Mouse (Mus musculus): ENCODE results near the gene Ncapd2. TPM values are rescaled to one million over a fixed set of nuclear protein-coding genes. Genes with fewer than 3 reads are reported as not detected.

The Ncapd2 gene
- polyA plus RNA-seq, 1 experiment from 2014 or later = 167 TPM

- Histone ChIP-seq H3K36me3 (ENCODE audit: insufficient read depth) (peaks cover 64% of the 10 kb centered on the region), H3K4me3 (ENCODE audit: low read depth, low read length) (no peak overlapping the region), H3K27ac (ENCODE audit: low read depth) (no peak overlapping the region), H3K4me2 (no peak overlapping the region), H3K9me3 (ENCODE audit: low read depth, low read length) (no peaks in the 10 kb centered on the region), H3K4me1 (ENCODE audit: insufficient read depth) (0 out of 2 replicates have a peak, but pooled peaks cover 10% of the 10 kb centered on the region), H3K27me3 (ENCODE audit: insufficient read depth, low read length) (no peaks in the 10 kb centered on the region), H3K9ac (no peak overlapping the region)
- TF ChIP-seq CTCF (IDR thresholded peaks at IDR 0.05; ENCODE audit: low read depth) = no peak
- ATAC-seq (ENCODE audit: insufficient read depth) (no peak), DNase-seq (no peak)
- WGBS = 71% methylated on average over 3 of the region's 3 CpGs
Observed at GRCm38 (mm10) chr6:125143128-125143527, 48.4 kb downstream of the Ncapd2 start.

DNA sequence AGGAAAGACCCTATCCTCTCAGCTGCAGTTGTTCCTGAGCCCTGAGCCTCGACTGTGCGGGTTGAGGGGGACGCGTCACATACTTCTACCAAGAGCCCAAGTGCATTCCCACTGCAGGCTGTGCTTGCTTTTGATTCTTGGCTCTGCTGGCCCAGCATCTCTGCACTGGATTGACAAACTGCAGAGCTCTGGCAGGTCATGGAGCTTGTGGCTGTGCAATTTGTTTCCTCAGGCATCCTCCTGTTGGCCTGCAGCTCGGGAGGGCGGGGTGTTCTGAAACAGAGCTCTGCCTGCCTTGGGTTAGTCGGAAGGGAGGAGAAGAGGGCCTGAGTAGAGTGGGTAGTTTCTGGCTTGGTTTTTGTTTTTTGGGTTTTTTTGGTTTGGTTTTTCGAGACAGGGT is 49.1 kb downstream of the Ncapd2 start:
- ATAC-seq (ENCODE audit: insufficient read depth) (no peak), DNase-seq (no peak)
- TF ChIP-seq CTCF (IDR thresholded peaks at IDR 0.05; ENCODE audit: low read depth) = no peak
- no peaks in the 10 kb centered on the region for H3K9me3 ChIP-seq (ENCODE audit: low read depth, low read length)
- 85% methylated on average over 8 of the region's 8 CpGs for WGBS
- no peak overlapping the region for H3K27ac ChIP-seq (ENCODE audit: low read depth)
- no peak overlapping the region for H3K4me2 ChIP-seq
- H3K9ac ChIP-seq = no peak overlapping the region
- H3K27me3 ChIP-seq (ENCODE audit: insufficient read depth, low read length) = no peaks in the 10 kb centered on the region
- no peak overlapping the region for H3K4me3 ChIP-seq (ENCODE audit: low read depth, low read length)
- H3K4me1 ChIP-seq (ENCODE audit: insufficient read depth) = 0 out of 2 replicates have a peak, but pooled peaks cover 10% of the 10 kb centered on the region
- H3K36me3 ChIP-seq (ENCODE audit: insufficient read depth) = peaks cover 70% of the 10 kb centered on the region

GRCm38 (mm10) chr6:125139747-125140146 is 51.8 kb downstream of the Ncapd2 start:
- no peak overlapping the region for H3K4me3 ChIP-seq (ENCODE audit: low read depth, low read length)
- H3K9ac ChIP-seq = no peak overlapping the region
- no peaks in the 10 kb centered on the region for H3K4me1 ChIP-seq (ENCODE audit: insufficient read depth)
- H3K27ac ChIP-seq (ENCODE audit: low read depth) = no peak overlapping the region
- no peak for DNase-seq
- ATAC-seq (ENCODE audit: insufficient read depth) = no peak
- WGBS = 93% methylated on average over 7 of the region's 7 CpGs
- no peak for TF ChIP-seq CTCF (IDR thresholded peaks at IDR 0.05; ENCODE audit: low read depth)
- H3K36me3 ChIP-seq (ENCODE audit: insufficient read depth) = peaks cover 96% of the 10 kb centered on the region
- no peak overlapping the region for H3K4me2 ChIP-seq
- no peaks in the 10 kb centered on the region for H3K9me3 ChIP-seq (ENCODE audit: low read depth, low read length)
- H3K27me3 ChIP-seq (ENCODE audit: insufficient read depth, low read length) = no peaks in the 10 kb centered on the region

- TF ChIP-seq CTCF (IDR thresholded peaks at IDR 0.05; ENCODE audit: low read depth) = peak; percentile 61
- H3K4me1 ChIP-seq (ENCODE audit: insufficient read depth) = no peaks in the 10 kb centered on the region
- H3K4me2 ChIP-seq = no peak overlapping the region
- ATAC-seq (ENCODE audit: insufficient read depth) (no peak), DNase-seq (peak; percentile 60)
- no peak overlapping the region for H3K9ac ChIP-seq
- H3K27ac ChIP-seq (ENCODE audit: low read depth) = no peak overlapping the region
- peaks cover 90% of the 10 kb centered on the region for H3K36me3 ChIP-seq (ENCODE audit: insufficient read depth)
- H3K9me3 ChIP-seq (ENCODE audit: low read depth, low read length) = no peaks in the 10 kb centered on the region
- H3K27me3 ChIP-seq (ENCODE audit: insufficient read depth, low read length) = no peaks in the 10 kb centered on the region
- WGBS = 88% methylated on average over 19 of the region's 19 CpGs
- no peak overlapping the region for H3K4me3 ChIP-seq (ENCODE audit: low read depth, low read length)
Observed at GRCm38 (mm10) chr6:125137002-125137671, 54.4 kb downstream of the Ncapd2 start.

GRCm38 (mm10) chr6:125132470-125132869 is 59.0 kb downstream of the Ncapd2 start:
- no peaks in the 10 kb centered on the region for H3K27me3 ChIP-seq (ENCODE audit: insufficient read depth, low read length)
- no peaks in the 10 kb centered on the region for H3K9me3 ChIP-seq (ENCODE audit: low read depth, low read length)
- H3K4me1 ChIP-seq (ENCODE audit: insufficient read depth) = no peaks in the 10 kb centered on the region
- H3K4me3 ChIP-seq (ENCODE audit: low read depth, low read length) = peak overlapping the region; percentile 94
- H3K4me2 ChIP-seq = peak overlapping the region; percentile 82
- 4% methylated on average over 11 of the region's 11 CpGs for WGBS
- H3K36me3 ChIP-seq (ENCODE audit: insufficient read depth) = peaks cover 79% of the 10 kb centered on the region
- peak overlapping the region; percentile 81 for H3K9ac ChIP-seq
- ATAC-seq (ENCODE audit: insufficient read depth) = no peak
- no peak for DNase-seq
- no peak for TF ChIP-seq CTCF (IDR thresholded peaks at IDR 0.05; ENCODE audit: low read depth)
- no peak overlapping the region for H3K27ac ChIP-seq (ENCODE audit: low read depth)

DNA sequence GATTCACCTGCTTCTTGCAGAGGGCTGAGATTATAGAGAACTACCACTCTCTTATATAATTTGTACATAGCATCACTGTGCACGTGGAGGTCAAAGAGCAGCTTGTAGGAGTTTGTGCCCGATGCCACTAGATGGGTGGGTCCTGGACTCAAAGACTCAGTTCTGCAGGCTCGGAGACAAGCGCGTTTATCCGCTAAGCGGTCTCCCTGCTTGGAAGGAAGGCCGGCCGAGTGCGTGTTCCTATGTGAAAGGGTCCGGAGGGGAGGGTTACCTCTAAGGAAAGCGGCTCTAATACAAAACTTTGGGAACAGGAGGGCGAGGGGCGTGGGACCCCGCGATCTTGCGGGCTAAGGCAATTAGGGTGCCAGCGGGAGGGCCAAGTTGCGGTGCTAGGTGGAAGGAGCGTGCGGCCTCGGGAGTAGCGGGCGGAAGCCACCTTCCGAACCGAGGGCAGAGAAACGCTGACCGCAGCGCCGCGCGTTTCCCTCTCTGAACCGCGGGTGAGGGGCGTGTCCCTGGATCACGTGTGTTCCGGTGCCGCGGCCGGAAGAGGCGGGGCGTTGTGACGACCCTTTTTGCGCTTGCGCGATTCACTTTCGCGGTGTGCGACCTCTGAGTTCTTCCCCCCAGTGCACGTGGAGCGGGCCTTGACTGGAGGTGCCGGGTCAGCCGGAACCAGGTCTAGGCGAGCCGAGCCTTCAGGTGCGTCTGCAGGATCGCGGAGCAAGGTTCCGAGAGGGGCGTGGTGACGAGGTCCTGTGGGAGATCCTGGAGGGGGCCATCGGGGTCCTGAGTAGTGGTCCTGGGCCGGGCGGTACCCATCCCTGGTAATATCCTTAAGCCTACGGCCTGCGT is 60.0 kb downstream of the Ncapd2 start, which contains the start of gene Nop2:
Gene Nop2, plus strand, starts transcription at position 608 of the 855 bp plus-strand sequence.
- peak within 1 kb of the TSS; percentile 82 for H3K4me2 ChIP-seq
- no peaks in the 10 kb centered on the region for H3K4me1 ChIP-seq (ENCODE audit: insufficient read depth)
- H3K9ac ChIP-seq = peak within 1 kb of the TSS; percentile 81
- H3K9me3 ChIP-seq (ENCODE audit: low read depth, low read length) = no peaks in the 10 kb centered on the region
- peaks cover 80% of the 10 kb centered on the region for H3K36me3 ChIP-seq (ENCODE audit: insufficient read depth)
- no peaks in the 10 kb centered on the region for H3K27me3 ChIP-seq (ENCODE audit: insufficient read depth, low read length)
- peak within 1 kb of the TSS; percentile 94 for H3K4me3 ChIP-seq (ENCODE audit: low read depth, low read length)
- H3K27ac ChIP-seq (ENCODE audit: low read depth) = peak within 1 kb of the TSS; percentile 87
- no peak for TF ChIP-seq CTCF (IDR thresholded peaks at IDR 0.05; ENCODE audit: low read depth)
- ATAC-seq (ENCODE audit: insufficient read depth) (peak; percentile 94), DNase-seq (peak; percentile 99)
- under 1% methylated on average over 66 of the region's 66 CpGs for WGBS
